10 mouse cellular contexts compared by ENCODE assay signal in genomic region chr8:70904532-70904931, GRCm38 (mm10). TPM values are rescaled to one million over a fixed set of nuclear protein-coding genes. Genes with fewer than 3 reads are reported as not detected.
A peak's percentile ranks its signal among the peaks of the same experiment; 100 is the strongest.
DNase-seq lines count a peak whose midpoint lies in the region; ATAC-seq lines count a peak whose summit lies in the region.
"Had no signal": no experiment of that assay in that cellular context is flagged by ENCODE, and none has a peak within 500 bp of the region (broad histone marks: within the 10 kb centered on the region; RNA-seq: fewer than 3 reads in every experiment).

No protein-coding gene starts in this region.

- no peak overlapping the region for H3K4me3 ChIP-seq in lung, embryonic 15.5 days

- H3K9ac ChIP-seq in lung, embryonic 15.5 days, result no peak overlapping the region

- H3K4me2 ChIP-seq in lung, embryonic 15.5 days, result no peak overlapping the region

- peak; percentile 31 to 44 for DNase-seq in adrenal gland, postnatal 36 days
- DNase-seq in adrenal gland, postnatal 25 days, result no peak
- peak; percentile 4 for DNase-seq in right cerebral cortex, postnatal 14 days
- no peak for DNase-seq in right cerebral cortex, postnatal 25 days
- DNase-seq in layer of hippocampus, adult 8-10 months (ENCODE audit: low spot score in 2 of 2), result no peak
- DNase-seq in gastrocnemius, postnatal 4 days (ENCODE audit: low spot score in 2 of 2), result no peak

- H3K27ac ChIP-seq in lung, embryonic 15.5 days, result peak overlapping the region; percentile 94
- H3K27ac ChIP-seq: limb, embryonic 13.5 days; neural tube, embryonic 12.5 days had no signal

- no peaks in the 10 kb centered on the region for H3K36me3 ChIP-seq in lung, embryonic 15.5 days

- ATAC-seq in lung, embryonic 15.5 days (ENCODE audit: borderline replicate concordance, extremely low read depth, low FRiP score, low TSS enrichment), result no peak
- no peak for ATAC-seq in activated CD4-positive, CD25-positive, alpha-beta regulatory T cell, adult 4 months

- no peaks in the 10 kb centered on the region for H3K27me3 ChIP-seq in lung, embryonic 15.5 days

- no peaks in the 10 kb centered on the region for H3K9me3 ChIP-seq in lung, embryonic 15.5 days
- H3K9me3 ChIP-seq: limb, embryonic 13.5 days; neural tube, embryonic 12.5 days had no signal

- peaks cover 16% of the 10 kb centered on the region for H3K4me1 ChIP-seq in lung, embryonic 15.5 days

- WGBS in lung, embryonic 15.5 days, result 34% methylated on average over 4 of the region's 4 CpGs

RNA-seq across cellular contexts. Expression of gene Map1s, which starts 1.2 kb away (rescaled TPM):
- 10 to 100 TPM; 25.6 to 42.0 TPM for total RNA-seq in adrenal gland, postnatal 36 days (2021)
- total RNA-seq in adrenal gland, postnatal 25 days (2021), result 26.3 and 42.6 TPM in 2 replicates
- polyA plus RNA-seq in lung, embryonic 15.5 days (2015; fragmentation: Nextera tagmentation; extraction: Ambion mirVana), result 49.8 and 50.9 TPM in 2 replicates
- polyA plus RNA-seq in activated CD4-positive, CD25-positive, alpha-beta regulatory T cell, adult 4 months (2017; shearing (Covaris generic)), result 10 to 100 TPM; 13.5 to 17.4 TPM
- 10 to 100 TPM; 85.7 to 93.1 (median 88.8) TPM for total RNA-seq in layer of hippocampus, adult 8-10 months (2022)
- total RNA-seq in gastrocnemius, postnatal 4 days (2021), result 10 to 100 TPM; 36.1 to 38.1 TPM

RNA-seq across cellular contexts. Expression of gene Rpl18a, which starts 7.3 kb away (rescaled TPM):
- 1,000 to 10,000 TPM; 1,312 to 1,373 TPM for total RNA-seq in adrenal gland, postnatal 36 days (2021)
- 1,315 and 1,410 TPM in 2 replicates for total RNA-seq in adrenal gland, postnatal 25 days (2021)
- polyA plus RNA-seq in lung, embryonic 15.5 days (2015; fragmentation: Nextera tagmentation; extraction: Ambion mirVana), result 4,502 and 4,535 TPM in 2 replicates
- over 10,000 TPM; 10,302 to 10,714 TPM for polyA plus RNA-seq in activated CD4-positive, CD25-positive, alpha-beta regulatory T cell, adult 4 months (2017; shearing (Covaris generic))
- 100 to 1,000 TPM; 619 to 893 (median 714) TPM for total RNA-seq in layer of hippocampus, adult 8-10 months (2022)
- total RNA-seq in gastrocnemius, postnatal 4 days (2021), result 1,000 to 10,000 TPM; 1,846 to 1,982 TPM

RNA-seq across cellular contexts. Expression of gene Slc5a5, which starts 12.0 kb away (rescaled TPM):
- not detected for total RNA-seq in adrenal gland, postnatal 36 days (2021)
- 0.09 TPM in 1 of 2 replicates, not detected in the other for total RNA-seq in adrenal gland, postnatal 25 days (2021)
- 0.25 and 0.29 TPM in 2 replicates for polyA plus RNA-seq in lung, embryonic 15.5 days (2015; fragmentation: Nextera tagmentation; extraction: Ambion mirVana)
- not detected for polyA plus RNA-seq in activated CD4-positive, CD25-positive, alpha-beta regulatory T cell, adult 4 months (2017; shearing (Covaris generic))
- total RNA-seq in layer of hippocampus, adult 8-10 months (2022), result 10 to 100 TPM; 10.5 to 12.3 (median 11.0) TPM
- total RNA-seq in gastrocnemius, postnatal 4 days (2021), result not detected

RNA-seq across cellular contexts. Expression of gene Ccdc124, which starts 30.8 kb away (rescaled TPM):
- 10 to 100 TPM; 54.7 to 57.2 TPM for total RNA-seq in adrenal gland, postnatal 36 days (2021)
- 54.6 and 57.5 TPM in 2 replicates for total RNA-seq in adrenal gland, postnatal 25 days (2021)
- polyA plus RNA-seq in lung, embryonic 15.5 days (2015; fragmentation: Nextera tagmentation; extraction: Ambion mirVana), result 112 and 118 TPM in 2 replicates
- polyA plus RNA-seq in activated CD4-positive, CD25-positive, alpha-beta regulatory T cell, adult 4 months (2017; shearing (Covaris generic)), result 100 to 1,000 TPM in 1 of 2 experiments, 10 to 100 TPM in 1; 75.7 to 106 TPM
- 10 to 100 TPM; 69.8 to 87.9 (median 78.7) TPM for total RNA-seq in layer of hippocampus, adult 8-10 months (2022)
- 10 to 100 TPM; 37.5 to 40.1 TPM for total RNA-seq in gastrocnemius, postnatal 4 days (2021)

RNA-seq across cellular contexts. Expression of gene Kcnn1, which starts 41.5 kb away (rescaled TPM):
- 1 to 10 TPM; 2.3 to 4.0 TPM for total RNA-seq in adrenal gland, postnatal 36 days (2021)
- total RNA-seq in adrenal gland, postnatal 25 days (2021), result 2.2 and 3.3 TPM in 2 replicates
- polyA plus RNA-seq in lung, embryonic 15.5 days (2015; fragmentation: Nextera tagmentation; extraction: Ambion mirVana), result 1.2 TPM in 2 replicates
- not detected for polyA plus RNA-seq in activated CD4-positive, CD25-positive, alpha-beta regulatory T cell, adult 4 months (2017; shearing (Covaris generic))
- total RNA-seq in layer of hippocampus, adult 8-10 months (2022), result 10 to 100 TPM; 16.5 to 20.0 (median 16.6) TPM
- 1 to 10 TPM; 1.7 to 1.8 TPM for total RNA-seq in gastrocnemius, postnatal 4 days (2021)

Comparison
In these comparisons a context has a peak if more than half of its experiments do, and no peak if none do; other contexts are left out.
1. DNase-seq: peak in adrenal gland, postnatal 36 days (2 of 2) and right cerebral cortex, postnatal 14 days (single experiment); none in adrenal gland, postnatal 25 days (single experiment), right cerebral cortex, postnatal 25 days (single experiment), layer of hippocampus, adult 8-10 months (0 of 2) and gastrocnemius, postnatal 4 days (0 of 2).
2. RNA of gene Slc5a5, which starts 12.0 kb away (total RNA-seq): 10.5 to 12.3 TPM in layer of hippocampus, adult 8-10 months; 0.09 TPM in adrenal gland, postnatal 25 days, not detected in gastrocnemius, postnatal 4 days and not detected in adrenal gland, postnatal 36 days; every median in the first group is over 10 times any median in the second.